Mouse (Mus musculus): Measurements from ENCODE around the gene Mrpl10. TPM values are rescaled to one million over a fixed set of nuclear protein-coding genes. Genes with fewer than 3 reads are reported as not detected.

Gene Mrpl10
- polyA plus RNA-seq (2012; rRNA removed) = 44.7 and 64.8 TPM in 2 replicates

DNA sequence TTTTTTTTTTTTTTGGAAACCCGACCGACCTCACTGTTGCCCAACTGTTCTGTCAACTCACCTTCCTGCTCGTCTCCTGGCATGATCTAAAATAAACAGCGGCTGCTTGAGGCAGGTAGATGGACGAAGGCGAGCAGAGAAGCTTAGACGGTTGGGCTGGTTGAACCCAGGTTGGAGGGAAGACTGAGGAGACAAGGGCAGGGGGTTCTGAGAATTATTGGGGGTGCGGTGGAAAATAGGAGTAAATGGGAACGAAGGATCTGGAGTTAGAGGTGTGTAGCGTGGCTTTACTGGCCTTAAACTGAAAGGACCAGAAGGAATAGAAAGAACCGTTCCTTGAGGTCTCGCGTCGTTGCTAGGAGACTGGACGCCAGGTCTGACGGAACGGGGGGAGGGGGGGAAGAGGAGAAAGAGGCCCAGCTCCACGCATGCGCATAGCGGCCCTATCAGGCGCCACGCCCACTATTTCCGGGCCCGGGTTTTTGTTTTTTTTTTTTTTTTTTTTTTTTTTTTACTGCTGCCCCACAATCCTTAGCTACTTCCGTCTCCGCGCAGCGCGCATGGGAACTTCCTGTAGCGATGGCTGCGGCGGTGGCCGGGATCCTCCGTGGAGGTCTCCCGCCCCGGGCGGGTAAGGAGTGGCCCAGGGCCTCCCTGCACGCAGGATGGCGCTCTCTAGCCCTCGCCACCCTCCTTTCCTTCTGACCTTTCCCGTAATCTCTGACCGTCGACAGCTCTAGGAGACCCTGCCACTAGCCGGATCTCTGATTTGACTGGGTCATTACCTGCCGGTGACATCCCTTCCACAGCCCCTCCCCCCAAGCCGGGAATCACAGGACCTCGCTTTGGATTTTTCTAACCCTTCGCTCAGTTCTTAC lies at the start of gene Mrpl10, which contains the start of gene Lrrc46:
TSS of gene Mrpl10 (plus strand) at position 539 of the 878 bp plus-strand sequence.
TSS of gene Lrrc46 (minus strand) at position 386 of the 878 bp plus-strand sequence.

DNA sequence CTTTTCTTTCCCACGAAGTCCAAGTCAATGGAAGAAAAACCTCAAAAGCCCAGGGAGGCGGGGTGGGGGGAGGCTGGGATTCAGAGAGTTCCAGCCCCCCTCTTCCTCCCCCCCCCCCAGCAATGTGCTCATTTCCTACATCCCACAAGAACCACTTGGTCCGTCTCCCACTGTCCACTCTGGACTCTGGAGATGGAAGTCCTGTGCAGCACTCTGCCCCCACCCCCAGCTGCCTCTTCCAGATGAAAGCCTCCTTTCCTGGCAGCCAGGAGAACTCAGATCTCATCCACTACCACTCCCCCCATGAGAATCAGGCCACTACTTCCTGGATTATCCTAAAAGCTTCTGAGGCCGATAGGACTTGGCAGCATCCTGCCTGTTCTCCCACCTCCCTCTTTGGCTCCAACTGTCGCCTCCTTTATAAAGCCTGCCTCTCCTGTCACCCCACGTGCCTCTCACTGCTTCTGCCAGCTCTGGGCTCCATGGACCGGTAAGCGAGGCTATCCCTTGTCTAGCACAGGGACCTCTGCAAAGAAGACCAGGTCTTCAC lies 28.2 kb upstream of the Mrpl10 start, which contains the start of gene Sp6:
TSS of gene Sp6 (plus strand) at position 274 of the 550 bp plus-strand sequence.

DNA sequence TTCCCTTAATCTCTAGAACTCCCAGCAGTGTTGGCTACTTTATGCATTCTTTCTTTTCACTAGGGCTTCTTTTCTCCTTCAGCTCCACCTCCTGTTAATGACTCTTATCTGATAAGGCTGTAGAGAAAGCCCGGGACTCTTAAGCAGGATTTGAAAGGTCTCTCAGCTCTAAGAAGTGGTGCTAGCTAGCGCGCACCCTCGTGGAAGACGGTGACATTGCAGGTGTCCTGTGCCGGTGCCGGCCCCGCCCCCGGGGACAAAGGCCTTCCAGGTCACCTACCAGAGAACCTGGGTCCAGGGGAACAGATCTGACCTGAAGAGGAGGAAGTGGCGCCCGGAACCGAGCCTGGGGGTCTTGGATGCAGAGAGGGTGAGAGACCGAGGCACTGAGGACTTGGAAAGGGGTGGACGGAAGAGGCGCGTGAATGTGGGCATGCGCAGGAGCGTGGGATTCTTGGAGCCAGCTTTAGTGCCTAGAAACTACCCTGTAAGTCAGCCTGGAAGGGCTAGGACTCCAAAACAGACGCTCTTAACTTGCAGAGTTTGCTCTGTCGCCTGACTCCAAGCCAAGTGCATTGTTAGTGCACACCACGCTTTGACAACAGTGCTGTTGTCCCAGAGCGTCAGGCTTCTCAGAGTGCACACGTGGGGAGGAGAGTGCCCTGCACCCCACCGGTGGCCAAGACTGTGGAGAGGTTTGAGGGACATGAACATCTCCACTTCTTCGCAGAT lies 11.5 kb upstream of the Mrpl10 start, which contains the start of gene Scrn2:
TSS of gene Scrn2 (plus strand) at position 253 of the 732 bp plus-strand sequence.

DNA sequence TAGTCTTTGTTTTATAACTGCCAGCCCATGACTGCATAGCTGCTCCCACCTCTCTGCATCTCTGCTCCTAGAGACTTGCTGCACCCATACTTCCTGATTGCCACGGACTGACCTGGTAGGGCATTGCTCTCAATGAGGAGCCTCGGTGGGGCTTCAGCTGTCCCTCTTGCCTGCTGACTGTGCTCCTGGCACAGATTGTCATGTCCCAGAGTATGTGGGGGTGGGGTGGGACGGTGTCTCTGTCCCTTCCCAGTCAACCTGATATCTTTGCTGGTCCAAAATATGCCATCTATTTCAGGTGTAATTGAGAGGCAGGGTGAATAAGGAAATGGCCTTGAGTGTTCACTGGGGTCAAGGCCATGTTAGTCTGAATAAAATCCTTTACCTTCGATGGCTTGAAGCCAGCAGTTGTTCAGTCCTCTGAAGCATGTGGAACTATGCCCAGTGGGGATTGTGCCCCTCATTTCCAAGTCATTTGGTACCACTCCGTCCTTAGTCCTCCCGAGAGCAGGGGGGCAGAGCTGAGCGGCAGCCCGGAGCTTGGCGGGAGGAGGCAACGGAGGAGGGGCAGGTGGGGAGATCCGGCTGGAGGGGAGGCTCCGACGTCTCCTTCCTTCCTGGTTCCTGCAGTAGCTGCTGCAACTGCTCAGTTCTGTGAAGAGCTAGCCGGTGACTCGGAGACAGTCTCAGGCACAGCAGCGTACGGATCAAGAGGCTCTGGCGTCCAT lies 9.0 kb downstream of the Mrpl10 start, which contains the start of gene Osbpl7:
TSS of gene Osbpl7 (plus strand) at position 413 of the 728 bp plus-strand sequence.

Other genes with a start within 250 kb of the Mrpl10 start
- 68.8 and 124 TPM in 2 replicates for gene Nfe2l1, start 211.6 kb upstream of the Mrpl10 start, polyA plus RNA-seq (2012; rRNA removed)
- 39.0 and 47.1 TPM in 2 replicates for gene Copz2, start 191.7 kb upstream of the Mrpl10 start, polyA plus RNA-seq (2012; rRNA removed)
- 78.2 and 94.6 TPM in 2 replicates for gene Cdk5rap3, start 125.1 kb upstream of the Mrpl10 start, polyA plus RNA-seq (2012; rRNA removed)
- 0.28 and 0.52 TPM in 2 replicates for gene Prr15l, start 113.5 kb upstream of the Mrpl10 start, polyA plus RNA-seq (2012; rRNA removed)
- 22.7 and 26.6 TPM in 2 replicates for gene Pnpo, start 97.6 kb upstream of the Mrpl10 start, polyA plus RNA-seq (2012; rRNA removed)
- 12.3 and 17.8 TPM in 2 replicates for gene Sp2, start 58.6 kb upstream of the Mrpl10 start, polyA plus RNA-seq (2012; rRNA removed)
- 0.38 and 0.94 TPM in 2 replicates for gene Sp6, start 28.2 kb upstream of the Mrpl10 start, polyA plus RNA-seq (2012; rRNA removed)
- gene Scrn2, start 11.6 kb upstream of the Mrpl10 start, polyA plus RNA-seq (2012; rRNA removed) = 20.1 and 29.7 TPM in 2 replicates
- gene Lrrc46, start 153 bp upstream of the Mrpl10 start, polyA plus RNA-seq (2012; rRNA removed) = 1.6 and 1.9 TPM in 2 replicates
- 9.1 and 10.4 TPM in 2 replicates for gene Osbpl7, start 9.1 kb downstream of the Mrpl10 start, polyA plus RNA-seq (2012; rRNA removed)
- gene Tbx21, start 73.8 kb downstream of the Mrpl10 start, polyA plus RNA-seq (2012; rRNA removed) = 0.04 and 0.16 TPM in 2 replicates
- 27.4 and 27.7 TPM in 2 replicates for gene Tbkbp1, start 109.9 kb downstream of the Mrpl10 start, polyA plus RNA-seq (2012; rRNA removed)
- 237 and 490 TPM in 2 replicates for gene Kpnb1, start 146.3 kb downstream of the Mrpl10 start, polyA plus RNA-seq (2012; rRNA removed)
- gene Npepps, start 239.1 kb downstream of the Mrpl10 start, polyA plus RNA-seq (2012; rRNA removed) = 81.0 and 102 TPM in 2 replicates